Mouse (Mus musculus): Measurements from ENCODE around the gene Plekhm2. TPM values are rescaled to one million over a fixed set of nuclear protein-coding genes. Genes with fewer than 3 reads are reported as not detected.

Gene Plekhm2
- polyA plus RNA-seq (2012; rRNA removed): 134 and 138 TPM in 2 replicates

DNA sequence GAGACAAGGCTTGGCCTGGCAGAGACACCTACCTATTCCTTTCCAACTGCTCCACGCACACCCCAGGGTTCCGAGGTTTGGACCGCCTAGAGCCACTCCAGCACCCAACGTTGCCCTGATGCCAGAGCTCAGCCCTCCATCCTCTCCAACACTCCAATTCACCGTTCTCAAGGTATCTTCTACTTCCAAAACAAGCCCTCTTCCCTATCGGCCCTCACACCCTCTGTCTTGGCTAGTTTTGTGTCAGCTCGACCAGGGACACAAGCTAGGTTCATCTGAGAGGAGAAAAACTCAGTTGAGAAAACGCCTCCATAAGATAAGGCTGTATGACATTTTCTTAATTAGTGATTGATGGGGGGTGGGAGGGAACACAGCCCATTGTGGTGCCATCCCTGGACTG lies at the start of gene Plekhm2:
Gene Plekhm2 (minus strand): TSS at position 101 of the 400 bp plus-strand sequence.
- Histone ChIP-seq H3K27ac (ENCODE audit: insufficient read depth, low read length) (peak within 1 kb of the TSS; percentile 11; the same call in 1 of the 2 replicates), H3K4me3 (ENCODE audit: insufficient read depth, low read length) (peak within 1 kb of the TSS; percentile 50), H3K4me1 (ENCODE audit: control insufficient read depth, insufficient read depth, low read length) (peaks cover 4% of the 10 kb centered on the region; the same call in 1 of the 2 replicates)
- TF ChIP-seq CTCF (IDR thresholded peaks at IDR 0.05; ENCODE audit: extremely low read depth, insufficient read depth, low read length): no peak
- TF ChIP-seq POLR2A (IDR thresholded peaks at IDR 0.05; ENCODE audit: extremely low read depth, insufficient read depth, low read length): no peak

DNA sequence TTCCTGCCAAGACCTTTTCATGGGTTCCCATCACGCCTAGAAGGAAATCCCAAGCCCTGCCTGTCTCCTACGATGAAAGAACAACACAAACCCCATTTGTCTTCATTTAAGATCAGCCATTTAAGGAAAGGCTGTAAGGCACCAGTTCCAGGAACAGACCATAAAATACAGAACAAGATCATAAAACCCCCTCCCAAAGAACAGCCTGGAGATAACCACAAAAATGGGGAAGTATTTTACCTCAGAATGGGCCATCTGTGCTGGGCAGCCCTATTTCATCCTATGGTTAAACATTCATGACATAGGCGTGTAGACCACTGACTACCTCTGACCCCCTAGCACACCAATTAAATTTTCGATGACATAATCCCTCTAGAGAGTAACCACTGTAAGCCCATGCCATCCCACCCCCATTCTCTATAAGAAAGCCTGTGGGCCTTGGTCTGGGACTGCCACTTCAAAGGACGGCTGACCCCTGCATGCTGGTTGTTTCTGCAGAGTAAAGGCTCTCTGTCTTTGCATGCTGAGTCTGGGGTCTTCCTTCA lies 49.0 kb upstream of the Plekhm2 start:
- TF ChIP-seq POLR2A (IDR thresholded peaks at IDR 0.05; ENCODE audit: extremely low read depth, insufficient read depth, low read length) (no peak), CTCF (IDR thresholded peaks at IDR 0.05; ENCODE audit: extremely low read depth, insufficient read depth, low read length) (no peak)
- H3K4me1 ChIP-seq (ENCODE audit: control insufficient read depth, insufficient read depth, low read length): peaks cover 3% of the 10 kb centered on the region
- H3K4me3 ChIP-seq (ENCODE audit: insufficient read depth, low read length): no peak overlapping the region
- H3K27ac ChIP-seq (ENCODE audit: insufficient read depth, low read length): no peak overlapping the region

- Histone ChIP-seq H3K4me1 (ENCODE audit: control insufficient read depth, insufficient read depth, low read length) (peaks cover 3% of the 10 kb centered on the region), H3K27ac (ENCODE audit: insufficient read depth, low read length) (no peak overlapping the region), H3K4me3 (ENCODE audit: insufficient read depth, low read length) (no peak overlapping the region)
- TF ChIP-seq CTCF (IDR thresholded peaks at IDR 0.05; ENCODE audit: extremely low read depth, insufficient read depth, low read length): no peak
- no peak for TF ChIP-seq POLR2A (IDR thresholded peaks at IDR 0.05; ENCODE audit: extremely low read depth, insufficient read depth, low read length)
These were observed 46.6 kb upstream of the Plekhm2 start for GRCm38 (mm10) chr4:141711250-141711649.

- H3K4me1 ChIP-seq (ENCODE audit: control insufficient read depth, insufficient read depth, low read length): no peaks in the 10 kb centered on the region; the same call in 1 of the 2 replicates
These were observed 44.3 kb upstream of the Plekhm2 start for GRCm38 (mm10) chr4:141708971-141709370.

GRCm38 (mm10) chr4:141708005-141708404 lies 43.3 kb upstream of the Plekhm2 start:
- no peaks in the 10 kb centered on the region; the same call in 1 of the 2 replicates for H3K4me1 ChIP-seq (ENCODE audit: control insufficient read depth, insufficient read depth, low read length)
- no peak overlapping the region for H3K27ac ChIP-seq (ENCODE audit: insufficient read depth, low read length)
- no peak overlapping the region for H3K4me3 ChIP-seq (ENCODE audit: insufficient read depth, low read length)
- TF ChIP-seq CTCF (IDR thresholded peaks at IDR 0.05; ENCODE audit: extremely low read depth, insufficient read depth, low read length) (no peak), POLR2A (IDR thresholded peaks at IDR 0.05; ENCODE audit: extremely low read depth, insufficient read depth, low read length) (no peak)

More at GRCm38 (mm10) chr4:141708971-141709370, 44.3 kb upstream of the Plekhm2 start:
- TF ChIP-seq CTCF (IDR thresholded peaks at IDR 0.05; ENCODE audit: extremely low read depth, insufficient read depth, low read length): no peak
- no peak for TF ChIP-seq POLR2A (IDR thresholded peaks at IDR 0.05; ENCODE audit: extremely low read depth, insufficient read depth, low read length)
- no peak overlapping the region for H3K27ac ChIP-seq (ENCODE audit: insufficient read depth, low read length)
- H3K4me3 ChIP-seq (ENCODE audit: insufficient read depth, low read length): no peak overlapping the region

DNA sequence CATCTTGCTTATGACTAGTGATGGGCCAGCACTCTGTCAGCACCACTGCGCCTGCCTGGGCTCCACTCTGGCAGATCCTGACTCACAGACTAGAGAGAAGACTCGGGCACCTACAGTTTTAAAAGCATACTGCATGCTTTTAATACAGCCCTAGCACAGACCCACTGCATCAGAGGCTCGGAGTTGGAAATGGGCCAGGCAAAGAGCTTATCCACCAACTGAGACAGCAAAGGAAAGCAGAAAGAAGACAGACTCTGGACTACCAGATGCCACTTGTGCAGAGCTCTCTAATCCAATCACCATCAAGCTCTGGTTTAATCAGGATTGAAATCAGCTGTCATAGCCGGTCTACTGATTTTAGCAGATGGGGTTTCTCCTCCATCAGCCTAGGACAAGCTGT lies 40.6 kb upstream of the Plekhm2 start:
- no peak overlapping the region for H3K4me3 ChIP-seq (ENCODE audit: insufficient read depth, low read length)
- TF ChIP-seq CTCF (IDR thresholded peaks at IDR 0.05; ENCODE audit: extremely low read depth, insufficient read depth, low read length): no peak
- H3K27ac ChIP-seq (ENCODE audit: insufficient read depth, low read length): no peak overlapping the region; the same call in 1 of the 2 replicates
- no peaks in the 10 kb centered on the region; the same call in 1 of the 2 replicates for H3K4me1 ChIP-seq (ENCODE audit: control insufficient read depth, insufficient read depth, low read length)

DNA sequence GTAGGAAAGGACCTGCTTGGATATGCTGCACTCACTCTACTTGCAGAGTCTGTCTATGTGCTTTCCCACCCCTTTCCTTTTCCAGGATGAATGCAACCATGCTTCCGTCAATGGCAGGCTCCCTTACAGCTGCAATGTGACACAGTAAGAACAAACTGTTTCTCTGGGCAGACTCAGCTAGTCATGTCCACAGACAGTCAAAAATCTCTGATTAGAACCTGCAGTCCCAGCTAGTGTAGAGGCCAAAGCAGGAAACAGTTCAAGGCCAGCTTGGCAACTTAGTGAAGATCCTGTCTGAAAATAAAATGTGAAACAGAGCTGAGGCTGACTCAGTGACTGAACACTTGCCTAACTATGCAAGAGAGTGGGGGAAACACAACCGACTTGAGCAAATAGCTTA lies 39.9 kb upstream of the Plekhm2 start:
- Histone ChIP-seq H3K4me3 (ENCODE audit: insufficient read depth, low read length) (no peak overlapping the region), H3K27ac (ENCODE audit: insufficient read depth, low read length) (no peak overlapping the region), H3K4me1 (ENCODE audit: control insufficient read depth, insufficient read depth, low read length) (no peaks in the 10 kb centered on the region; the same call in 1 of the 2 replicates)
- no peak for TF ChIP-seq CTCF (IDR thresholded peaks at IDR 0.05; ENCODE audit: extremely low read depth, insufficient read depth, low read length)
- no peak for TF ChIP-seq POLR2A (IDR thresholded peaks at IDR 0.05; ENCODE audit: extremely low read depth, insufficient read depth, low read length)

DNA sequence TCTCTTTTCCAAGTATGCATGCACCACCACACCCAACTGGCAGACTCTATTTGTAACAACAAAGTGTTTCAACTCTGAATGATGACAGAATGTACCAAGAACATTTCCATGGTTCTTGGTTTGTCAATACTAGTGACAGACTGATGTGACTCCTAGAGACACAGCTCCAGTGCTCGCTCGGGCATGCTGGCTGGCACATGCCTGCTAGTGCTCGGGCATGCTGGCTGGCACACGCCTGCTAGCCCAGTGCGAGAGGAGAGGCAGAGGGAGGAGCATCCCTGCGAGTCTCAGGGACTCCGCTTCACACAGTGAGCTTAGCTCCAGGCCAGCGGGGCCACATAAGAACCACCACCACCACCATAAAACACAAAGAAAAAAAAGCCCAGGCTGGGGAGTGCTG lies 30.0 kb upstream of the Plekhm2 start:
- TF ChIP-seq CTCF (IDR thresholded peaks at IDR 0.05; ENCODE audit: extremely low read depth, insufficient read depth, low read length) (no peak), POLR2A (IDR thresholded peaks at IDR 0.05; ENCODE audit: extremely low read depth, insufficient read depth, low read length) (no peak)
- Histone ChIP-seq H3K27ac (ENCODE audit: insufficient read depth, low read length) (no peak overlapping the region), H3K4me3 (ENCODE audit: insufficient read depth, low read length) (no peak overlapping the region), H3K4me1 (ENCODE audit: control insufficient read depth, insufficient read depth, low read length) (no peaks in the 10 kb centered on the region)

- Histone ChIP-seq H3K4me1 (ENCODE audit: control insufficient read depth, insufficient read depth, low read length) (peaks cover 3% of the 10 kb centered on the region; the same call in 1 of the 2 replicates), H3K4me3 (ENCODE audit: insufficient read depth, low read length) (no peak overlapping the region), H3K27ac (ENCODE audit: insufficient read depth, low read length) (no peak overlapping the region)
- TF ChIP-seq POLR2A (IDR thresholded peaks at IDR 0.05; ENCODE audit: extremely low read depth, insufficient read depth, low read length) (no peak), CTCF (IDR thresholded peaks at IDR 0.05; ENCODE audit: extremely low read depth, insufficient read depth, low read length) (no peak)
These were observed 23.8 kb upstream of the Plekhm2 start for GRCm38 (mm10) chr4:141688505-141688904.

- TF ChIP-seq CTCF (IDR thresholded peaks at IDR 0.05; ENCODE audit: extremely low read depth, insufficient read depth, low read length): no peak
- no peak for TF ChIP-seq POLR2A (IDR thresholded peaks at IDR 0.05; ENCODE audit: extremely low read depth, insufficient read depth, low read length)
- Histone ChIP-seq H3K27ac (ENCODE audit: insufficient read depth, low read length) (no peak overlapping the region), H3K4me1 (ENCODE audit: control insufficient read depth, insufficient read depth, low read length) (peaks cover 3% of the 10 kb centered on the region; the same call in 1 of the 2 replicates), H3K4me3 (ENCODE audit: insufficient read depth, low read length) (no peak overlapping the region)
These were observed 21.8 kb upstream of the Plekhm2 start for GRCm38 (mm10) chr4:141686525-141686924.
